Mouse (Mus musculus): ENCODE data around the gene Hypk.

GRCm38 (mm10) chr2:121452990-121453389 is at the start of gene Hypk:
- TF ChIP-seq GATA1 (IDR thresholded peaks at IDR 0.05; ENCODE audit: borderline replicate concordance, low read length) (no peak), FLI1 (IDR thresholded peaks at IDR 0.05; ENCODE audit: low read length) (no peak)
